Mouse (Mus musculus) mesoderm, embryonic 11.5 days (tissue): ENCODE measurements around the gene Psma6.
"Not testable (repeated sequence)": the region's sequence is repeated elsewhere in the genome, so short reads cannot be mapped to it uniquely, and the experiment has no call there.

ENCODE experiments used
- DNase-seq: peaks from one replicate; pipeline ENCODE4 v3.0.0-alpha.2; 2012; ENCODE audit warnings: low read depth, low spot score

The Psma6 gene

DNA sequence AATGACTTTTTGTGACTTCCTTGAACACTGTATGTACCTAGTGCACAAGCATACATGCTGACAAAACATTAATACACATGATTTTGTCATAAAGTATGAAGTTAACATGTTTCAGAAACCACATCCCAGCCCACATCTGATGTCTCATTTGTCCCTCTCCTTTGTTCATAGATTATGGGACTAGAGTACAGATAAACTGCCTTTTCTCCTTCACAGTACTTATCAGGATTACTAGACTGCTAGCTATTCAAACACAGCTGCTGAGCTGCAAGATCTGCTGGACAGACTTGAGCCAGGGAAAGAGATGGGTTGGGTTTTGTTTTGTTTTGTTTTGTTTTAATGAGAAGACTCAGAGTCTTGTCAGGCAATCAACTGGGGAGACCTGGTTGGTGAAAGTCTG, 8.1 kb downstream of the Psma6 start:
- no peak for DNase-seq

DNA sequence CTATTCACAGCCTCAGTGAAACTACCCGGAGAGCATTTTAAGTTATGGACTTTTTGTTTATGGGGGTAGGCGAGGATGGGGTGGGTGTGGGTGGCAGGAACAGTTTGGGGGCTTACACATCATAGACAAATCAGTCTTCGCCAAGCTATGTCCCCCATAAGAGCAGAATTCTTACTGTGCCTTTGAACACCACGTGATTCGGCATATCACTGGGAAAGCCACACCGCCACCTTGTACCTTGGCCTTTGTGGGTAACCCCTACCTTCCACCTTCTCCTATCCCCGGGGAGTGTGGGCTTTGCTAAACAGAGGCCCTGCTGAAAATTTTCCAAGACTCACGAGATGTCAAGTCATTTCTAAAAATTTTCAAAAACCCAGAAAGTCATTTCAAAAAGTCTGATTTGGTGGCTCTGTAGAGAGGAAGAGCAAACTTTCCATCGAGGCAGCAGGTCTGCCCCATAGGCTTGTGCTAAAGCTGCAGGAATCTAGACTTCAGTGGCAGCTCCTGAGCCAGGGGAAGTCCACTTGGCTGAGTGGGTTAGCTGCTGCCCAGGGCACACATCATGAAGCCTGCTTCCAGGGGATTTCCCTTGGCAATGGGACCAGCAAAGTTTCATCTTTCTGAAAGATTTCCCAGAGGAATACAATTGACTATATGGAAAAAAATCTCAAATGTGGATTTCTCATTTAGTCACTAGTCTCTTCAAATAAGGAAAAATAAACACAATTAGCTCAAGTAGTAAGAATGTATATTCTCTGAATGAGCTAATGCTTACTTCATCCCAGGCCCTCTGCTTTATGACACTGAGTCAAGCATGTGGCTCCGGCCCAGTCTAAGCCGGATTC, 8.9 kb downstream of the Psma6 start:
- no peak for DNase-seq

DNA sequence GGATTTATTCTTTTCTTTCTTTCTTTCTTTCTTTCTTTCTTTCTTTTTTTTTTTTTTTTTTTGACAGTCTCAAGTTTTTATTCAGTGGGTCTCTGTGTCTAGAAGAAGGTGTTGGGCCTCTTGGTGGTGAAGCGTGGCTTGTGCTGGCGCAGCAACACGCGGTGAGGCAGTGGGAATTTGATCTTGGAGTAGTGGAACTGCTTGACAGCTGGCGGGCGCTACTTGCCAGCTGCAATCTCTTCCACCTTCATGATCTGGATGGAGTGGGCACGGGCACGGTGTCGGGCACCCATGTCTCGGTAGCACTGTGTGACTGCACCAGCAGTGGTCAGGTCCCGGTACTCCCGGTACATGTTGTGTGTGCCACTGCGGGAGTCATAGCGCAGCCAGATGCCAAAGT, 11.6 kb downstream of the Psma6 start:
- not testable (repeated sequence) for DNase-seq

DNA sequence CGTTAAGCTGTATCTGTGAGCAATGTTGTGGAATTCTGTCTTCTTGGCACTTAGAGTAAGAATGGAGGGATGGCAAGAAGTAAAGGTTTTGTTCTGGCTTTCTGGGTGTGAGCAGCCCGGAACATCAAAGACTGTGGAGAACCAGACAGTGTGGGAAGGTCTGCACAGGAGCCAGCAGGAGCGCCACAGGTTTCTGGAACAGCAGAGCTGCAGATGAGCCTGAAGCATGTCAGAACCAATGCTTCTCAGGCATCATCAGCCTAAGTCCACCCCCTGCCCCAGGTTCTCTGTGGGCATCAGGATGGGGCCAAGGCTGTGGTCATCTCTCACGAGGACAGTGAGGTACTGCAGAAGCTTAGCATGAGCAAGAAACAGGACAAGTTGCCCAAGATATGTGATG, 12.5 kb downstream of the Psma6 start:
- DNase-seq = no peak

DNA sequence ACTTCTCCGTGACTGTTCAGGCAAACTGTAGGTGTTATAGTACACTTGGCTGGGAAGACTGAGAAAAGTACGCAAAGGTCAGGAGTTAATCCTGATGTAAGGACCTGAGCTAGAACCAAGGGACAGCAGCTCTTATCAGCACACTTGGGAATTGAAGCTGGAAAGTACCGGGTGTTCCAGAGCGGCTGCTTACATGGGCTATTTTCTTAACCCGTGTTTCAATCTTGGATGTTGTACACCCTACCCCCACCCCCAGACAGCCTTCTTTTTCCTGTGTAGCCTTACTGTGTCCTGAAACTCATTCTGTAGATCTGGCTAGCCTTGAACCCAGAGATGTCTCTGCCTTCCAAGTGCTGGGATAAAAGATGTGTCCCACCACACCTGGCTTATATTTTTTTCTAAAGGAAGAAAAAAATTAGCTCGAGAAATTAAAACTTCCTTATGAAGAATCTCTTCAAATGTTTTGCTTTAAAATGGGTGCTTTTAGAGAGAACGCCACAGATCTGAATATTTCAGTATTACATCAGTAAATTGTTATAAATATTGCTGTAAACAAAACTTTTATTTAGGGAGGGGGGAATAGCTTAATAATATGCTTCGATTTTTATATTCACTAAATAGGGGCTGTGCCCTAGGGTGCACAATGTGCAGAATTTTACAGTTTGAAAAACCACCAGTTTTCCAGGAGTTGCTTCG, 13.7 kb downstream of the Psma6 start:
- DNase-seq = no peak

DNA sequence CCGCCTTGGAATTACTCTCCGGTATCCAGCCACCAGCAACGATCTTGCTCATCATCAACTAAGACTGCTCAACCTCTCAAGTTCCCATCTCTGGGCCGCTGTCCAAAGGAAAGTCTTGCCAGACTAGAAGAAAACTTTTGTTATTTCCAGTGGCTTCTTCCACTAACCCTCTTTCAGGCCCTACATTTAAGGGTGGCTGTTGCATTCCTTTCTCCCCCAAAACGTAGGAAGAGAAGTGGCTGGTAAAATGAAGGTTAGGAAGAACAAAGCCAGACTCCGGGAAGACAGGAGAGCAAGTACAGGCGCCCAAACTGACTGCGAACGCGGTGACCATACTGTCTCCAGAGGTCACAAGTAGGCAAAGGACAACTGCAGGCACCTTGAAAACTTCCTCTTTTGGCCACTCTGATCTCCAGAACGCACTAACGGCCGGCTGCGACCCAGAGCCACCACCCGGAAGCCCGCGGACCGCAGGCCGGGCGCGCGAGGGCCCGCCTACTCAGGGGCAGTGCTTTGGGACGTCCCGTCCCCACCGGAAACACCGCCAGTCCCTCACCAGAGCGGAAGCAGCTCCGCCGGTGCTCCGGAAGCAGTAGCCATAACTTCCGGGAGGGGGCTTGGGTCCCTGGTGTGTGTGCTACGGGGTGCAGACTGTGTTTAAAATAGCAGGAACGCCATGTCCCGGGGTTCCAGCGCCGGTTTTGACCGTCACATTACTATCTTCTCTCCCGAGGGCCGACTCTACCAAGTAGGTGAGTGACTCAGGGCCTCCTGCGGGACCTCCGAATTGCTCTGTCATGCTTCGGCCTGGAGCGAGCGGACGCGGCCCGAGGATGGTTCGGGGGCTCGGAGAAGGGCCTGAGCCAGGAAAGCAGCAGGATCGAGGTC, 14.5 kb downstream of the Psma6 start:
- DNase-seq = peak; percentile 94

DNA sequence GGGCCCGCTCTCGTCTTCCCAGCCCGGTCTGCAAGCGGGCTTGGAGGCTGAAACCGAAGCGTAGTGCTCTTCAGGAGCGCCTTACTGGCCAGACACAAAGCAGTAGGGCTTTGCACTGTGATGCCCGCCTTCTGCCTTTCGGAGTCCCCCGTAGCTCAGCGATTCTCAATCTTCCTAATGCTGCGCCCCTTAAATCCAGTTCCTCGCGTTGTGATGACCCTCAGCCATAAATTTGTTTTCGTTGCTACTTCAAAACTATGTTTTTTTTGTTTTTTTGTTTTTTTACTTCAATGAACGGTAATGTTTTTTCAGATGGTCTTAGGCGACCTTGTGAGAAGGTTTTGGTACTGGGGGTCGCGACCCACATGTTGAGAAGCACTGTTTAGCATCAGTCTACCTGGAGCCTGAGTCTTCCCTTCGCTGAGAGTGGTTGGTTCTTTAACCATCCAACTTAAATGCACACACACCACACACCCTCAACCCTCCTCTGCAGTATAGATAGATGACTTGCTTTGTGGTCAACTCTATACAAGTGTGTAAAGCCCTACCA, 15.2 kb downstream of the Psma6 start:
- DNase-seq = no peak

DNA sequence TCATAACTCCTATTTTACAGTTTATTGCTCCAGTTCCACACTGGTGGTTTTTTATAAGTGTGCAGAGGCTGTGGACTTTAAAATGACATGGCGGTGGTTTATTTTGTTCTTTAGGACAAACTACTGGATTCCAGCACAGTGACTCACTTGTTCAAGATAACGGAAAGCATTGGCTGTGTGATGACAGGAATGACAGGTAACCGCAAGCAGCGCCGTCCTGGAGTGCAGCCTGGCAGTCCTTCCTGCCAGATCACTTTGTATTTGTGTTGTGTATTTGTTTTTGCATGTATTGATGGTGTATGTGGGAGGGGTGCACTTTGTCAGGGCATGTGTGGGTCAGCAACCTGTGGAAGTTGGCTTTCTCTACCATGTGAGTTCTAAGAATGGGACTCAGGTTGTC, 23.9 kb downstream of the Psma6 start:
- DNase-seq = no peak

DNA sequence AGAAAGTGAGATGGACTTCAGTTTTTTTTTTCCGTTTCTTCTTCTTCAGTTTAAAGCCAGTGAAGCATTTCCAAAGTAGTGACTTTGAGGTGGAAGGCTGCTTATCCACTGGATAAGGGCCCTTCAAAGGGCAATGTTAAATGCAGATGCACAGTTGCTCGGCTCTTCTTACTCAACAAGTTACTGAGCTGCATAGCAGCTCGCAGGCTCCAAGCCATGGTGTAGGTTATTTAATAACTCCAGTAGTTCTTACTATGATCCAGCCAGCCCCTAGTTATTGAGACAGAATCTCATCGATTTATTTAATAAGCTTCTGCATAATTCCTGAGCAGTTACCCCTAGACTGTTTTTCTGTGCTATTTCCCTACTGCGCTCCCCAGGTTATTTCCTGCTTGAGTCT, 31.2 kb downstream of the Psma6 start:
- DNase-seq = no peak

DNA sequence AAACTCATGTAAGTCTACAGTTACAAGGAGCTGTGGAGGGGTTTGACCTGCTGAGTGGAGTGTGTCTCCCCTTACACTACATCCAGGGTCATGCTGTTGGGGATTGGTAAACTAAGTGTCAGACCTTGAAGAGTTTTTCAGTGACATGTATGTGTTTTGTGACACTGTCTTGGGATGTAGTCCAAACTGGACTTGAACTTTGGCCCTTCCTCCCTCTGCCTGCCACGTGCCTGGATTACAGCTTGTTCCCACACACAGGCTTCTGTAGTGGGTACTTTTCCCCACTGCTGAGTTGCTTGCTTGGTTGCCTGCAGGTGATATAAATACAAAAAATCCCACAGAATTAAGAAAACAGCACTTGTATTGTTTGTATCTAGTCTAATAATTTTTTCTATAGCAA, 31.7 kb downstream of the Psma6 start:
- no peak for DNase-seq

DNA sequence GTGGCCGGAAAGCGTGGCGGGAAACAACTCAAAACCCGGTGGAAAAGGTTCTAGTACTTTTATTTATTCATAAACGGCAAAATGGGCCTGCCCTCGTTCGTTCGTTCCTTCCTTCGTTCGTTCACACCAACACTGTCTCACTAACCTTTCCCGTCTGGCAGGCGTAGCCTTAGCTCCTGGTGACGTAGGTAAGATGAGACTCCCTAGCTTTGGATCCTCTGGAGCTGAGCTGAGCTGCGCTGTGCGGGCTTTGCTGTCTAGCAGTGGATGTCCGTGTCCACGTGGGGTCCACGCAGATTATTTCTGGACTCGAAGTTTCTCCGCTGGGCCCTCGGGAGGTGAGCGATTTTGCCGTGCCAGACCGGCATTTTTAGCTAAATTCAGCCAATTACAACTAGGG, 36.2 kb downstream of the Psma6 start:
- DNase-seq = no peak

DNA sequence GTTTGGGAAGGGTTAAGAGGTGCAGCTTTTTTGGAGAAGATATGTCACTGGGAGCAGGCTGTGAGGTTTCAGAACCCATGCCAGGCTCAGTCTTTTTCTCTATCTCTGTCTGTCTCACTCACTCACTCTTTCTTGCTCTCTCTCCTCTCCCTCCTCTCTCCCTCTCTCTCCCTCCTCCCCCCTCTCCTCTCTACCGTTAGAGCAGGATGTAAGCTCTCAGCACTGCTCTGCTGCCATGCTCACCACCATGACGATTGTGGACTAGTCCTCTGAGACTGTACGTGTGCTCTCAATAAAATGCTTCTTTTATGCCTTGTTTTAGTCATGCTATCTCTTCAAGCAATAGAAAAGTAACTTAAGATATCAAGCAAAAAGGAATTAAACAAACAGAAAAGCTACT, 38.0 kb downstream of the Psma6 start:
- DNase-seq = no peak

DNA sequence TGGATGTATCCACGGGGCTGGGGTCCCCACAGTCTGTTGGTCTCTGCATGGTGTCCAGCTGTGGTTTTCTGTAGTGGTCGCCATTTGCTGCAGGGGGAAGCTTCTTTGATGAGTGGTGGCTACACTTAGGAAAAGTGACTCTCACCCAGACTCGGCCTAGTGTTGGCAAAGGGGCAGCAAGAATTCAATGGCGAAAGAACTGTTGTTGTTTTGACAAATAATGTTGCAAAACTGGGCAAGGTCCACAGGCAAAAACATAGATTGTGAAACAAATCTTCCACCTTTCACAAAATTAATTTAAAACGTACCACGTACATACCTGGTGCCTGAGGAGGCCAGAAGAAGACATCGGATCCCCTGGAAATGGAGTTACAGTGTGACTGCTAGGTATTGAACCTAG, 42.3 kb downstream of the Psma6 start:
- DNase-seq = no peak

DNA sequence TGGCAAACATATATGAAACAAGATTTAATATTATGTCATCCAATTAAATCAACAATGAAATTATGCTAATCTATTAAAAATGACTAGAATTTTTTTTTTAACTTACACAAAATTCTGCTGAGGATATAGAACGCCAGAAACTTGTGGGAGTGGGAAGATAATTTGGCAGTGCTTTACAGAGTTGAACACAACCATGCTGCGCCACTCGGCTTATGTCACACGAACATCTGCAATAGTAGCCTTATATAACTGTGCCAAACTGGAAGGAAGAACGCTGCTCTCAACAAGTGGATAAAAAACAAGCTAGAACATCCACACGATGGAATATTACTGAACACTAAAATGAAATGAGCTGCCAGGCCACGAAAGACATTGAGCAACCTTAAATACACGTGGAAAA, 45.2 kb downstream of the Psma6 start:
- no peak for DNase-seq

DNA sequence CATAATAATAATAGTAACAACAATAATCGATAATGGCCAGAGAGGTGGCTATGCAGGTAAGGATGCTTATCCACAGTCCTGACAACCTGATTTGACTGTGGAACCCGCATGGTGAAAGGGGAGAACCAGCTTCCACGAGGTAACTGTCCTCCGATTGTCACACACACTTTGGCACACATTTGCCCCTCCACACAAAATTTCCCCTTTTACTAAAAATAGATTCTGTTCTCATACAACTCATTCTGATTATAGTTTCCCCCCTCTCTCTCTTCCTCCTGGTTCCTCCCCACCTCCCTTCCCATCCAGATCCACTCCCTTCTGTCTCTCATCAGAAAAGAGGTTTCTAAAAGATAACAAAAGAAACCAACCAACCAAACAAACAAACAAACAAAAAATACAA, 45.9 kb downstream of the Psma6 start:
- DNase-seq = no peak

DNA sequence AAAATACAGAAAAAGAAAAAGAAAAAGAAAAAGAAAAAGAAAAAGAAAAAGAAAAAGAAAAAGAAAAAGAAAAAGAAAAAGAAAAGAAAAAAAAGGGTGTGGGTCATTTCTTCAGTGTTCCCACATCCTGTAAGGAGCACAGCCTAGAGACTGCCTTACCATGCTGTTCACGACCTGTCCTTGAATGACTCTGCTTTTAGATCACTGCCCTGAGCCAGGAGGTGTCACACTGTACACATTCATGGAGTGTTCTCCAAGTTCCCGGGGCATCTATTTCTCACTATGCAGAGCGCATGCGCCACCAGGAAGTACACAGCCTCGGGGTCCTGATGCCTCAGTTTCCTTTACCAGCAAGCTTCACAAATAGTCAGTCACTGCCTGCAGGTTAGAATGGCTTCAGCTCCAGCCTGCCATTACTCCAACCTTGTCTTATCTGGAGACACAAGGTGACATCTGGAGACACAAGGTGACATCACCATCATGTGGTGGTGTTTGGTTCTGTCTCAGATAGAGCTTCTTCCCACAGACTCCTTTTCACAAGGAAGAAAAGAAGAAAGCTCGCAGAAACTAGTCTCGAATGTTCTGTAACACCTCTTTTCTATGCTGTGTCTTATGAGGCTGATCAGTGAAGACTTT, 48.4 kb downstream of the Psma6 start:
- DNase-seq = no peak

DNA sequence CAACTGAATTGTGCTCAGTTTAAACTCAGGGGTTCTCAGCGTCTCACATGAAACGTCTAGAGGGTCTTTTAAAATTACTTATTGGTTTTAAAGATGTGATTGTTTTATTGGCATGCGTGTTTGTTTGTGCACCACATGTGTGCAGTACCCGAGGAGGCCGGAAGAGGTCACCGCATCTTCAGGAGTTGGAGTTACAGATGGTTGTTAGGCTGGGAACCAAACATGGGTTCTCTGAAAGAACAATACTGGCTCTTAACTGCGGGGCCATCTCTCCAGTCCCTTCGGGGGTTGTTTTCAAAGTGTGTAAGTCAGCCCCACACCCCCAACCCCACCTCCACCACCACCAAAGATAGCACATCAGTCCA, 48.9 kb downstream of the Psma6 start:
- DNase-seq = no peak

DNA sequence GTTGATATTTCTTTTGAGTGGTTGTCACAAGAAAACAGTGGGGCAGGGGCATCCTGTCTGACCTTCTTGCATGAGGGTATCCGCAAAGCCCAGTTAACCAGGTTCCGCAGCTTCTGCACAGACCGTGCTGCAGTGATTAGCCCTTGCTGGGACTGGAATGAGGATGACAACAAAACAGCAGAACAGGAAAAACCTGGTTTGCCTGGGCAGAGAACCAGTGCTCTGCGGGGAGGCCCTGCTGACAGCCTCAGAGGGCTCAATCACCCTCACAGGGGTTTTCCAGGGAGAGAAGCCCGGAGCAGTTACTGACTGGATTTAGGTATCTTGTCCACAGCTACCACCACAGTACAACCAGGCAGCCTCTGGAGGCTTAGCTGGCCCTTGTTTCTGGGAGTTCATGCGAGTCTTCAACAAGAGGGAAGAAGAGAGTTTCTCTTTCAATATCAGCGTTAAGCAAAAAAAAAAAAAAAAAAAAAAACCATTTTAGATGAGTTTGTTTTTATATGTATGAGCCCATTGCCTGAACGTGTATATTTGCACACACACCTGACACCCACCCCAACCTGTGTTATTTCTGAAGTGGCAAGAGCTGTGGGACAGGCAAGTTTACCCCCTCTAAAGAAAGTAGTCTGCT, 49.9 kb downstream of the Psma6 start:
- no peak for DNase-seq

DNA sequence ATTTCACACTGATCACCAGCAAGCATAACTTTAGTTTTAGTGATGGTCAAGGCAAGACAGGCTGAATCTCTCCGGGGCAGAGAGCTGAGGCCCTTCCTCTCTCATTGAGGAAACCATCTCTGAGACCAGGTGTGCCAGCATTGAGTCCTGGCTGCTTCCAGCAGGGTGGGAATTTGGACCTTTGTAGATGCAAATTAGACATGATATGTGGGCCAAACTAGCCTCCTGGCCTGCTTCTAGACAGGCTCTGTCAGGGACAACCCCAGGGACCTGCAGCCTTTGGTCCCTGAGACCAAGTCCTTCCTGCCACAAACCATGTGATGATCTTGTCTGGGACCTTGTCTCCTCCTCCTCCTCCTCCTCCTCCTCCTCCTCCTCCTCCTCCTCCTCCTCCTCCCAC, 51.1 kb downstream of the Psma6 start:
- no peak for DNase-seq

DNA sequence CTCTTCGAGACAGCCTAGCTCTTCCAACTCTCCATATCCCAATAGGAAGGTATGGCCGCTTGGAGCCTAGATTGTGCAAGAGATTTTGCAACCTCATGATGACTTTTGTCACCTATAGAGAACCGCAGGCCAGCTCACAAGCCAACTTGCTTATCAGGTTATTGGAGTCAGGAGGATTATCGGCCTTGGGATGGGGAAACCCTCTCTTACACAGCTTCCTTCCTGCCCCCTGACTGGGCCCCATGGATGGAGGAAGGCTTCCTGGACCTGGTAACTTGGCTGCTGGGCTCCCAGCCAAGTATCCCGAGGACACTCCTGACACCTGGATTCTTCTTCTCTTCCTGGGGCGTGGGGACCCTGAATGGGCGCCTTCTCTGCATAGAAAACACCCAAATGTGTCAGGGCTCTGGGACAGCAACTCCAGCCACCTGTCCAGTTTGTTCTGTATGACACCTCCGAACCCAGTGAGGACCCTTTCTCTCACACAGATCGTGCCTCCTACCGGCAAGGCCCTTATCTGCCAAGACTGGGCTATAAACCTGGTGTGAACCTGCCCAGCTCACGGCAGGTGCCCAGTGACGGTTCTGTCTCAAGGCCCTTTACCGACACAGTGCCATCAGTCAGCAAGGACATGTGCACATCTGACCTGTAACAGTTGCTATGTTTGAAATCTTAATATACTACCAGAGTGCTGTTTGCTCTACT, 53.3 kb downstream of the Psma6 start:
- DNase-seq = no peak

DNA sequence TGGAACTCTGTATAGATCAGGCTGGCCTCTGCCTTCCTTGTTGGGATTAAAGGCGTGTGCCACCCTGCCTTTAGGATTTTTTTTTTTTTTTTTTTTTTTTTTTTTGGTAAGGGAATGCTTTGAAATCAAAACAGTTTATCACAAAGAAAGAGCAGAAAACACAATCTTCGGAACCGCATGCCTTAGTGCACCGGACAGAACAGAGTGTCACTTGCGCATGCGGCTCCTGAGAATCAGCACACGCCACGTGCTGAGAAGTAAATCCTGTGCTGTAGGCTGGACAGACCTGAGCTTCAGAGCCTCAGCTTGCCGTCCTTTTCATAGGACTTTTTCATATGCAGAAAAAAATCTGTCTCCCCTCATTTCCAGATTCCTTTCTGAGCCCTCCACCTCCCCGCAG, 54.0 kb downstream of the Psma6 start:
- no peak for DNase-seq
